Mouse (Mus musculus): Measurements from ENCODE around the gene Edem3. TPM values are rescaled to one million over a fixed set of nuclear protein-coding genes. Genes with fewer than 3 reads are reported as not detected.

Gene Edem3
- polyA plus RNA-seq (2014; fragmentation: Illumina TruSeq; extraction: RNeasy Lipid Tissue Mini Kit (QIAGEN cat#74804); ENCODE audit: low read depth, low replicate concordance), result 85.0 TPM

DNA sequence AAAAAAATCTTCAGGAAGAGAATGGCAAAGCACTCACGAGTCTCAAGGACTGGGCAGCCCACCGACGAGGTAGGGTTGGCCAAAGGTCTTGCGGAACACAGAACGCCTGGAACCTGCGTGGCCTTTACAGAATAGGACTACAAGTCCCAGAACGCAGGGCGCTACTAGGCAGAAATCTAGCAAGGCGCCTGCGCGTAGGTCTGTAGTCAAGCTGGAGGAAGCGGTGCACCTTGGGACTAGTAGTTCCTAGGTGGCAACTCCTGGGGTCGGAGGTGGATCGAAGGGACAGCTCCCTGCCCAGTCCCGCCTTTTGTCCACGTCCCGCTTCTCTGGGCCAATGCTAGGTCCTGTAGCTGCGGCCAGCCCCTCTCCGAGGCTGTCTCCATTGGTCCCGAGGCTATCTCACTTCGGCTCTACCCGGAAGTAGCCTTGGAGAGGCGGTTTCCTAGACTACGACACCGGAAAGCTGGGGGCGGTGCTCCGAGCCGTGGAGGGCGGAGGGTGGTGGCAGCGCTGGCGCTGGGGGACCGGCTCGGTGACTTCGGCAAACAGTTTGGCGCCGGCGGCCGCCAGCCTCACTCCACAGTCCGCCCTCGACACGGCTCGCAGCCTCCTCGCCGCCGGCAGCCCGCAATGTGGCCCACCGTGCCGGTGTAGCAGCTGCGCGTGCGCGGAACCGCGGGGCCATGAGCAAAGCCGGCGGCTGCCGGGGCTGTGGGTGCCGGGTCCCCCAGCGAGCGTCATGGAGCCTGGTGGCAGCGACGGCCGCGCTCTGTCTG lies at the start of gene Edem3:
Gene Edem3 (plus strand): TSS at position 491 of the 779 bp plus-strand sequence.

Other genes starting within 250 kb of the Edem3 start
- 11.4 TPM for gene Fam129a, start 184.2 kb upstream of the Edem3 start, polyA plus RNA-seq (2014; fragmentation: Illumina TruSeq; extraction: RNeasy Lipid Tissue Mini Kit (QIAGEN cat#74804); ENCODE audit: low read depth, low replicate concordance)